Mouse (Mus musculus) MEL (cell line): ENCODE data around the gene Mcrip2. TPM values are rescaled to one million over a fixed set of nuclear protein-coding genes. Genes with fewer than 3 reads are reported as not detected.

ENCODE experiments used
- DNase-seq: peaks from one replicate; pipeline ENCODE4 v3.0.0; 2011; ENCODE audit warnings: low read depth, low spot score
- H3K27ac ChIP-seq: 2 replicates; pipeline ENCODE4 v1.5.1; 2012; ENCODE audit warnings: low read depth, mild to moderate bottlenecking, control low read depth, low read length, moderate library complexity; ENCODE audit not compliant: control insufficient read depth
- H3K27me3 ChIP-seq, 2 experiments: fragments of 150-350 bp in 1 of 2; sonication (generic) in 1 of 2; 2 replicates each; pipeline ENCODE4 v1.6.1; 2012; ENCODE audit warnings: low read length in 2 of 2, mild to moderate bottlenecking in 2 of 2, improper control_type of control experiment in 1 of 2, moderate library complexity in 1 of 2; ENCODE audit not compliant: insufficient read depth in 2 of 2, control insufficient read depth in 1 of 2
- H3K36me3 ChIP-seq, 2 experiments: 2 replicates each; pipeline ENCODE4 v1.6.1; 2012 to 2014; ENCODE audit warnings: low read length in 2 of 2, improper control_type of control experiment in 1 of 2, inconsistent platforms in 1 of 2, mild to moderate bottlenecking in 1 of 2; ENCODE audit not compliant: insufficient read depth in 2 of 2, control insufficient read depth in 1 of 2
- H3K4me1 ChIP-seq, 2 experiments: fragments of 150-350 bp in 1 of 2; sonication (generic) in 1 of 2; 2 replicates each; pipeline ENCODE4 v1.6.1; 2012; ENCODE audit warnings: low read length in 2 of 2, improper control_type of control experiment in 1 of 2, mild to moderate bottlenecking in 1 of 2; ENCODE audit not compliant: insufficient read depth in 2 of 2, control insufficient read depth in 1 of 2
- H3K4me3 ChIP-seq, 2 experiments: fragments of 150-350 bp in 1 of 2; sonication (generic) in 1 of 2; 2 replicates each; pipeline ENCODE4 v1.5.1; 2012; ENCODE audit warnings: low read depth in 2 of 2, low read length in 2 of 2, mild to moderate bottlenecking in 2 of 2, moderate library complexity in 2 of 2, control low read depth in 1 of 2, improper control_type of control experiment in 1 of 2; ENCODE audit not compliant: control insufficient read depth in 1 of 2, insufficient read depth in 1 of 2
- H3K79me2 ChIP-seq: 2 replicates; pipeline ENCODE4 v1.6.1; 2012; ENCODE audit warnings: mild to moderate bottlenecking, low read length, moderate library complexity; ENCODE audit not compliant: control insufficient read depth, poor library complexity, insufficient read depth
- H3K9ac ChIP-seq: 2 replicates; pipeline ENCODE4 v1.6.1; 2012; ENCODE audit warnings: low read depth, mild to moderate bottlenecking, control low read depth, low read length, moderate library complexity; ENCODE audit not compliant: control insufficient read depth, poor library complexity, severe bottlenecking
- H3K9me3 ChIP-seq: fragments of 150-350 bp; sonication (generic); replicated peaks from 2 replicates; pipeline ENCODE4 v1.6.1; 2012; ENCODE audit warnings: mild to moderate bottlenecking, low read length, improper control_type of control experiment, moderate library complexity; ENCODE audit not compliant: insufficient read depth
- CHD1 ChIP-seq: IDR thresholded peaks from 2 replicates; pipeline ENCODE4 v1.6.1; 2012; ENCODE audit warnings: low read depth, mild to moderate bottlenecking, inconsistent platforms, low read length, improper control_type of control experiment
- CTCF ChIP-seq, 3 experiments: IDR thresholded peaks in 2 of 3; conservative IDR thresholded peaks in 1 of 3; 2 replicates each; pipeline ENCODE4 v1.5.1; 2011 to 2012; ENCODE audit warnings: low read length in 3 of 3, low read depth in 2 of 3, mild to moderate bottlenecking in 2 of 3, improper control_type of control experiment in 1 of 3, inconsistent platforms in 1 of 3, mixed read lengths in 1 of 3, moderate library complexity in 1 of 3; ENCODE audit not compliant: control insufficient read depth in 1 of 3, insufficient read depth in 1 of 3, poor library complexity in 1 of 3, severe bottlenecking in 1 of 3
- ELF1 ChIP-seq: IDR thresholded peaks from 2 replicates; pipeline ENCODE4 v1.6.1; 2014; ENCODE audit warnings: low read depth, mild to moderate bottlenecking, inconsistent platforms, low read length, improper control_type of control experiment, moderate library complexity
- GABPA ChIP-seq: IDR thresholded peaks from 2 replicates; pipeline ENCODE4 v1.6.1; 2012; ENCODE audit warnings: low read depth, mild to moderate bottlenecking, inconsistent platforms, low read length, improper control_type of control experiment, moderate library complexity
- GATA1 ChIP-seq: IDR thresholded peaks from 2 replicates; pipeline ENCODE4 v1.6.1; 2011; ENCODE audit warnings: low read depth, low read length, improper control_type of control experiment
- HCFC1 ChIP-seq: IDR thresholded peaks from 2 replicates; pipeline ENCODE4 v1.6.1; 2012; ENCODE audit warnings: low read depth, mild to moderate bottlenecking, inconsistent platforms, low read length, improper control_type of control experiment, moderate library complexity
- KAT2A ChIP-seq: conservative IDR thresholded peaks from 2 replicates; pipeline ENCODE4 v1.6.1; 2012; ENCODE audit warnings: low read depth, low read length, improper control_type of control experiment, inconsistent platforms
- MAZ ChIP-seq: IDR thresholded peaks from 2 replicates; pipeline ENCODE4 v1.6.1; 2012; ENCODE audit warnings: low read depth, mild to moderate bottlenecking, inconsistent platforms, low read length, improper control_type of control experiment
- MEF2A ChIP-seq: IDR thresholded peaks from 2 replicates; pipeline ENCODE4 v1.6.1; 2014; ENCODE audit warnings: low read depth, mild to moderate bottlenecking, inconsistent platforms, low read length, improper control_type of control experiment; ENCODE audit not compliant: poor library complexity, insufficient replicate concordance, severe bottlenecking; ENCODE audit errors: extremely low read depth
- MYB ChIP-seq: IDR thresholded peaks from 2 replicates; pipeline ENCODE4 v1.6.1; 2011; ENCODE audit warnings: mild to moderate bottlenecking, low read depth, low read length, improper control_type of control experiment
- NELFE ChIP-seq: IDR thresholded peaks from 2 replicates; pipeline ENCODE4 v1.6.1; 2011; ENCODE audit warnings: low read depth, low read length, improper control_type of control experiment
- NRF1 ChIP-seq: IDR thresholded peaks from 2 replicates; pipeline ENCODE4 v1.6.1; 2014; ENCODE audit warnings: low read depth, mild to moderate bottlenecking, inconsistent platforms, low read length, improper control_type of control experiment, moderate library complexity; ENCODE audit not compliant: poor library complexity, insufficient read depth, severe bottlenecking
- POLR2A ChIP-seq, 2 experiments: IDR thresholded peaks; 2 replicates each; pipeline ENCODE4 v1.6.1; 2011 to 2012; ENCODE audit warnings: low read length in 2 of 2, mild to moderate bottlenecking in 2 of 2, control low read depth in 1 of 2, improper control_type of control experiment in 1 of 2, low read depth in 1 of 2, moderate library complexity in 1 of 2; ENCODE audit not compliant: control insufficient read depth in 1 of 2, insufficient read depth in 1 of 2, poor library complexity in 1 of 2
- RCOR1 ChIP-seq: IDR thresholded peaks from 2 replicates; pipeline ENCODE4 v1.6.1; 2012; ENCODE audit warnings: low read depth, mild to moderate bottlenecking, inconsistent platforms, low read length, improper control_type of control experiment
- SIN3A ChIP-seq: IDR thresholded peaks from 2 replicates; pipeline ENCODE4 v1.6.1; 2012; ENCODE audit warnings: low read length, improper control_type of control experiment, inconsistent platforms
- TAL1 ChIP-seq: IDR thresholded peaks from 2 replicates; pipeline ENCODE4 v1.6.1; 2012; ENCODE audit warnings: mild to moderate bottlenecking, inconsistent platforms, low read length, moderate library complexity, mixed read lengths
- TBP ChIP-seq: IDR thresholded peaks from 2 replicates; pipeline ENCODE4 v1.8.0; 2011; ENCODE audit warnings: low read depth, low read length, improper control_type of control experiment
- TCF12 ChIP-seq: IDR thresholded peaks from 2 replicates; pipeline ENCODE4 v1.6.1; 2014; ENCODE audit warnings: low read depth, mild to moderate bottlenecking, inconsistent platforms, low read length, improper control_type of control experiment, moderate library complexity
- UBTF ChIP-seq: IDR thresholded peaks from 2 replicates; pipeline ENCODE4 v1.6.1; 2012; ENCODE audit warnings: low read depth, mild to moderate bottlenecking, inconsistent platforms, low read length, improper control_type of control experiment, moderate library complexity, borderline replicate concordance; ENCODE audit not compliant: insufficient read depth
- USF1 ChIP-seq: IDR thresholded peaks from 2 replicates; pipeline ENCODE4 v1.6.1; 2014; ENCODE audit warnings: low read depth, mild to moderate bottlenecking, inconsistent platforms, low read length, improper control_type of control experiment, moderate library complexity
- ZC3H11A ChIP-seq: IDR thresholded peaks from 2 replicates; pipeline ENCODE4 v1.6.1; 2012; ENCODE audit warnings: low read depth, mild to moderate bottlenecking, inconsistent platforms, low read length, improper control_type of control experiment
- ZNF384 ChIP-seq: IDR thresholded peaks from 2 replicates; pipeline ENCODE4 v1.6.1; 2012; ENCODE audit warnings: low read depth, mild to moderate bottlenecking, inconsistent platforms, low read length, improper control_type of control experiment
- polyA plus RNA-seq, 2 experiments: library from polyadenylated mRNA; stranded (reverse) in 1 of 2; unstranded in 1 of 2; fragments of >175 nt in 1 of 2; fragments of >200 nt in 1 of 2; gene quantifications; 2 replicates each; pipeline versions ENCODE4 v1.2.1 to v1.2.4; 2012; ENCODE audit warnings: low replicate concordance in 2 of 2, low read depth in 1 of 2; ENCODE audit not compliant: insufficient read length in 2 of 2, insufficient read depth in 1 of 2, missing spikeins in 1 of 2
- total RNA-seq: library from RNA; depleted of rRNA; stranded (reverse); fragments of 300-350 nt; gene quantifications from 2 replicates; pipeline ENCODE4 v1.2.3, GENCODE M21; 2012; rRNA removed

The Mcrip2 gene
- total RNA-seq (73.9 and 88.9 TPM in 2 replicates), polyA plus RNA-seq (100 to 1,000 TPM; 107 to 281 TPM)

- Histone ChIP-seq H3K27me3 (no peaks in the 10 kb centered on the region), H3K4me3 (peak within 1 kb of the TSS; percentile 76 to 79), H3K9me3 (no peaks in the 10 kb centered on the region), H3K4me1 (0 out of 4 replicates have a peak, but pooled peaks cover 0 to 5% of the 10 kb centered on the region in 2 experiments), H3K27ac (peak within 1 kb of the TSS; percentile 47), H3K36me3 (peaks cover 0 to 3% of the 10 kb centered on the region in 2 experiments; a peak in 1 of 4 replicates), H3K9ac (peak within 1 kb of the TSS; percentile 80), H3K79me2 (peaks cover 25% of the 10 kb centered on the region)
- peak; percentile 91 for DNase-seq
- TF ChIP-seq TCF12 (peak; percentile 29; the same call in 1 of the 2 replicates), NRF1 (peak; percentile 39; the same call in 1 of the 2 replicates), MAZ (peak; percentile 83; the same call in 1 of the 2 replicates), GATA1 (no peak), HCFC1 (peak; percentile 76), TBP (peak; percentile 78), GABPA (no peak), SIN3A (peak; percentile 98), NELFE (peak; percentile 52), POLR2A (IDR thresholded peaks at IDR 0.05; ENCODE audit: control insufficient read depth in 1 of 2, insufficient read depth in 1 of 2, low read depth in 1 of 2, low read length in 2 of 2, poor library complexity in 1 of 2) (peak; percentile 51 to 76; a peak in 1 of 4 replicates)
- TF ChIP-seq, all 39 proteins: peak for 8
These were observed at the start of gene Mcrip2 for GRCm38 (mm10) chr17:25868601-25869191. Mcrip2 (minus strand) TSS chr17:25868764.

DNA sequence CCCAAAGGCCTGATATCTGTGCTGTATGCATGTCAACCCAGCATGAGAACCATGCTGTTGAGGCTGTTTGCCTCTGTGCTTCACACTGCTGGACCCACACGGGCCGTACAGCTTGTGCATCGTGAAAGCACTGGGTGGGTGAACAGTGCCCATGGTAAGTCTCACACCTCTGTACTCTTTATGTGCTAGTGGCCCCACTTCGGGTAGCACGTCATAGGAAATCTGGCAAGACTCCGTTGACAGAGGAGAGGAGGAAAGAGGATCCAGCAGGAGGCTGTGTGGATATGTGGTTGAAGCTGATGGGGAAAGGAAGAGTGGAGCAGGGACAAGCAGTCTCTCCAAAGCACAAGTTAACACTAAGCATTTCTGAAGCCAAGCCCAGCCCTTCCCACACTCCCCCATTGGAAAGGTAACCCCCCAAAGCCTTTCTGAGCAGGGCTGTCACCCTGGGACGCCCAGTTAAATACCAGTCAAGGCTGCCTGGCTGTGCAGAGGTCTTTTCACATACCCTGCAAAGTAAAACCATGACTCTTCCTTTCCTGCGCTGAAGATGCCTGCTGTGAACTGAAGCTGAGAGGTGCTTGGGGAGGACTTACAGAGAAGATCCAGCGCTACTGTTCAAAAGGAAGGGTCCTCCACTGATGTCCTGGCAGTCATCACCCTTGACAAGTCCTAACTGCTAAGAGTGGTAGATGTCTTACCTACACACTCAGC, 49.6 kb upstream of the Mcrip2 start:
- TF ChIP-seq MEF2A (no peak), TAL1 (no peak), ELF1 (no peak), ZC3H11A (no peak), GATA1 (no peak), UBTF (no peak), MYB (no peak), HCFC1 (no peak), USF1 (no peak), RCOR1 (no peak), TBP (no peak), ZNF384 (no peak), SIN3A (no peak), CTCF (IDR thresholded peaks at IDR 0.05 in 2 of 3, conservative IDR thresholded peaks at IDR 0.05 in 1 of 3; ENCODE audit: control insufficient read depth in 1 of 3, insufficient read depth in 1 of 3, low read depth in 2 of 3, low read length in 3 of 3, poor library complexity in 1 of 3, severe bottlenecking in 1 of 3) (no peak), KAT2A (no peak), CHD1 (no peak), TCF12 (no peak)
- TF ChIP-seq, all 39 proteins: peak for 0
- Histone ChIP-seq H3K79me2 (peaks cover 25% of the 10 kb centered on the region), H3K27ac (no peak overlapping the region), H3K4me3 (peak overlapping the region; percentile 74 to 98), H3K9ac (peak overlapping the region; percentile 70), H3K36me3 (peaks cover 0 to 31% of the 10 kb centered on the region in 2 experiments; a peak in 2 of 4 replicates), H3K4me1 (peaks cover 4 to 40% of the 10 kb centered on the region in 2 experiments), H3K27me3 (no peaks in the 10 kb centered on the region), H3K9me3 (no peaks in the 10 kb centered on the region)
- no peak for DNase-seq
